Mouse (Mus musculus) lung, adult 2 months (tissue): ENCODE data around the gene Sec14l4.

Source experiments
- CTCF ChIP-seq: fragments of 200-500 bp; IDR thresholded peaks from 2 replicates; pipeline ENCODE4 v1.5.1; 2011; ENCODE audit warnings: mild to moderate bottlenecking, low read length, control low read depth; ENCODE audit not compliant: insufficient read depth
- POLR2A ChIP-seq: fragments of 200-500 bp; IDR thresholded peaks from 2 replicates; pipeline ENCODE4 v1.6.1; 2011; ENCODE audit warnings: low read depth, mild to moderate bottlenecking, control low read depth, low read length, borderline replicate concordance; ENCODE audit errors: extremely low read depth

GRCm38 (mm10) chr11:4048438-4048837, 17.2 kb downstream of the Sec14l4 start:
- TF ChIP-seq CTCF (no peak), POLR2A (no peak)
